Mouse (Mus musculus): Measurements from ENCODE around the gene App.

The App gene

GRCm38 (mm10) chr16:85121983-85122382 lies 51.6 kb downstream of the App start:
- no peak for DNase-seq (ENCODE audit: low spot score in 2 of 2)

- no peak for DNase-seq (ENCODE audit: low spot score in 2 of 2)
These were observed 54.6 kb downstream of the App start for GRCm38 (mm10) chr16:85118916-85119315.

- no peak for DNase-seq (ENCODE audit: low spot score in 2 of 2)
These were observed 56.0 kb downstream of the App start for GRCm38 (mm10) chr16:85117541-85117940.

GRCm38 (mm10) chr16:85115837-85116236 lies 57.7 kb downstream of the App start:
- no peak for DNase-seq (ENCODE audit: low spot score in 2 of 2)

- no peak for DNase-seq (ENCODE audit: low spot score in 2 of 2)
These were observed 58.8 kb downstream of the App start for GRCm38 (mm10) chr16:85114742-85115141.

GRCm38 (mm10) chr16:85113941-85114340 lies 59.6 kb downstream of the App start:
- no peak for DNase-seq (ENCODE audit: low spot score in 2 of 2)

GRCm38 (mm10) chr16:85112254-85112653 lies 61.3 kb downstream of the App start:
- DNase-seq (ENCODE audit: low spot score in 2 of 2): no peak

- DNase-seq (ENCODE audit: low spot score in 2 of 2): no peak
These were observed 63.1 kb downstream of the App start for GRCm38 (mm10) chr16:85110428-85110827.

GRCm38 (mm10) chr16:85108486-85108885 lies 65.1 kb downstream of the App start:
- no peak for DNase-seq (ENCODE audit: low spot score in 2 of 2)

- DNase-seq (ENCODE audit: low spot score in 2 of 2): no peak
These were observed 66.8 kb downstream of the App start for GRCm38 (mm10) chr16:85106644-85107323.

- DNase-seq (ENCODE audit: low spot score in 2 of 2): no peak
These were observed 68.0 kb downstream of the App start for GRCm38 (mm10) chr16:85105603-85106002.

- DNase-seq (ENCODE audit: low spot score in 2 of 2): no peak
These were observed 70.3 kb downstream of the App start for GRCm38 (mm10) chr16:85103116-85103787.

GRCm38 (mm10) chr16:85101544-85101943 lies 72.0 kb downstream of the App start:
- no peak for DNase-seq (ENCODE audit: low spot score in 2 of 2)

- no peak for DNase-seq (ENCODE audit: low spot score in 2 of 2)
These were observed 72.8 kb downstream of the App start for GRCm38 (mm10) chr16:85100806-85101205.

GRCm38 (mm10) chr16:85099487-85099886 lies 74.1 kb downstream of the App start:
- no peak for DNase-seq (ENCODE audit: low spot score in 2 of 2)

- DNase-seq (ENCODE audit: low spot score in 2 of 2): no peak
These were observed 74.5 kb downstream of the App start for GRCm38 (mm10) chr16:85099044-85099443.

- no peak for DNase-seq (ENCODE audit: low spot score in 2 of 2)
These were observed 77.2 kb downstream of the App start for GRCm38 (mm10) chr16:85096396-85096795.

GRCm38 (mm10) chr16:85095923-85096322 lies 77.6 kb downstream of the App start:
- DNase-seq (ENCODE audit: low spot score in 2 of 2): no peak

- no peak for DNase-seq (ENCODE audit: low spot score in 2 of 2)
These were observed 80.9 kb downstream of the App start for GRCm38 (mm10) chr16:85092644-85093091.

GRCm38 (mm10) chr16:85092183-85092582 lies 81.4 kb downstream of the App start:
- DNase-seq (ENCODE audit: low spot score in 2 of 2): no peak

GRCm38 (mm10) chr16:85090992-85091391 lies 82.6 kb downstream of the App start:
- no peak for DNase-seq (ENCODE audit: low spot score in 2 of 2)

GRCm38 (mm10) chr16:85088126-85088525 lies 85.4 kb downstream of the App start:
- no peak for DNase-seq (ENCODE audit: low spot score in 2 of 2)

- DNase-seq (ENCODE audit: low spot score in 2 of 2): no peak
These were observed 87.3 kb downstream of the App start for GRCm38 (mm10) chr16:85086303-85086702.
